In the genomic region with DNA sequence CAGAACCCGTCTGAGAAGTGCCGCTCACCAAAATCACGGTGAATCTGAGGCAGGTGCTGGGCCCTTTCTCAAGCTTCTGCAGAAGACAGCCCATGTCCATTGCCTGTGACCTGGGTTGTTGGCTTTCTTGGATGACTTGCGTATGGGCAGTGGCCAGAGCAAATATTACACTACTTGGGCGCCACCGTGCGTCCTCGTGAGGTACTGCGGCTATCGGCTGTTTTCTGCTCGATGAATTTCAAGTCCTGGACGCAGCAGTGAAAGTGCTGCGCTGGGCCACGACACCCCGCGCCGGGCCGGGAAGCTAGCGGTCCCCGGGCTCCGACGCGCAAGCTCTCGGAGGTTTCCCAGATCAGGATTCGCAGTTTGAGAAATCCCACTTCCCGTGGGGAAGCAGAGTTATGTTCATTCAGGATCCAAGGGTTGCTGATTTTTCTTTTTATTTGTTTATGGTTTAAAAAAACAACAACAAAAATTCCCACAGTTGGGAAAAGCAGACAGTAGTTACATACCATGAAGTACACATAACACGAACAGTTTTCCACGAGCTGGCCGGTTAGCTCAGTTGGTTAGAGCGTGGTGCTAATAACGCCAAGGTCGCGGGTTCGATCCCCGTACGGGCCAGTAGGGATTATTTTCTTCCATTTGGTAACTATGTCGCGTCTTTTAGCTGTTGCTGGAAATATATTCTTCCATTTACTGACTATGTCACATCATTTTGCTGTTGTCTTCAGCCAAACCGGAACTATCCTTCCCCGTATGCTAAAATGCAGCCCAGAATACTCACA, we compare ENCODE assay signal across 2 mouse cellular contexts.
TF ChIP-seq lines count a peak whose summit lies in the region.

No protein-coding gene starts in this region.

TF ChIP-seq in C2C12, 6 proteins besides CTCF, POLR2A, EP300 and RAD21:
- TF ChIP-seq CEBPB (IDR thresholded peaks at IDR 0.05; ENCODE audit: low read depth) (no peak), MAX (IDR thresholded peaks at IDR 0.05) (no peak), USF1 (IDR thresholded peaks at IDR 0.05; ENCODE audit: low read depth) (no peak), FOSL1 (IDR thresholded peaks at IDR 0.05; ENCODE audit: insufficient read depth, low read length, poor library complexity, severe bottlenecking) (no peak), MYOG (IDR thresholded peaks at IDR 0.05; ENCODE audit: control insufficient read depth, extremely low read depth, insufficient read length) (no peak), MYOD1 (IDR thresholded peaks at IDR 0.05; ENCODE audit: control insufficient read depth, insufficient read length, low read depth) (no peak)
TF ChIP-seq in C2C12: peak in this region for 0.

TF ChIP-seq in myocyte, 11 proteins besides CTCF, POLR2A, EP300 and RAD21:
- TF ChIP-seq SRF (IDR thresholded peaks at IDR 0.05; ENCODE audit: control insufficient read depth, insufficient read length, low read depth), result no peak
- TF ChIP-seq REST (IDR thresholded peaks at IDR 0.05; ENCODE audit: insufficient read depth, insufficient read length), result no peak
- TF ChIP-seq POLR2AphosphoS2 (IDR thresholded peaks at IDR 0.05; ENCODE audit: insufficient read length, low read depth), result no peak
- no peak for TF ChIP-seq MYOG (IDR thresholded peaks at IDR 0.05; ENCODE audit: control insufficient read depth in 1 of 3, insufficient read depth in 1 of 3, insufficient read length in 2 of 3, low read depth in 2 of 3)
- no peak for TF ChIP-seq MYOD1 (IDR thresholded peaks at IDR 0.05; ENCODE audit: control insufficient read depth in 1 of 3, insufficient read length in 2 of 3, low read depth in 2 of 3)
- TF ChIP-seq E2F4 (IDR thresholded peaks at IDR 0.05; ENCODE audit: insufficient read depth), result no peak
